Mouse (Mus musculus) heart, adult 8-10 months (tissue): ENCODE measurements around the gene Skint6. TPM values are rescaled to one million over a fixed set of nuclear protein-coding genes. Genes with fewer than 3 reads are reported as not detected.
"Not testable (repeated sequence)": the region's sequence is repeated elsewhere in the genome, so short reads cannot be mapped to it uniquely, and the experiment has no call there.

ENCODE experiments used
- DNase-seq: peaks from one replicate; pipeline ENCODE4 v3.0.0; 2022; ENCODE audit warnings: low spot score
- total RNA-seq, 4 experiments: library from RNA; stranded (reverse); gene quantifications; 2 replicates each; pipeline ENCODE4 v1.2.4; 2022

Skint6 gene
- not detected for total RNA-seq

DNA sequence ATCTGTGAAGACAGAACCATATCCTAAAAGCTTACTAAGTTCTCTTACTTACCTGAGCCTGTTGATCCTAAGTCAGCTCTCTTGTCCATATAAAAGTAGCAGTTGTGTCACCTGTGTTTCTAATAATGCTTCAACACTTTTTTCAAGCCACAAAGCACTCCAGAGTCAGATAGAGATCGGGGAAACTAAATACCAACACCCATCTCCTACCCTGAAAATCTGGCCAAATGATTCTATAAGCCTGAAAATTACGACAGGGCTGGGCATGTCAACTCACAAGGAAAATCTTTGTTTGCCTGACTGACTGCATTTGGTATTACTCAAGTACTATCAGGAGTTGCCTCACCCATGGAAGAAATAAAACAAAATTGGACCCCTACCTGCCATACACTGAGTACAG lies at the start of gene Skint6:
Gene Skint6, minus strand, starts transcription at position 101 of the 400 bp plus-strand sequence.
- DNase-seq: no peak

DNA sequence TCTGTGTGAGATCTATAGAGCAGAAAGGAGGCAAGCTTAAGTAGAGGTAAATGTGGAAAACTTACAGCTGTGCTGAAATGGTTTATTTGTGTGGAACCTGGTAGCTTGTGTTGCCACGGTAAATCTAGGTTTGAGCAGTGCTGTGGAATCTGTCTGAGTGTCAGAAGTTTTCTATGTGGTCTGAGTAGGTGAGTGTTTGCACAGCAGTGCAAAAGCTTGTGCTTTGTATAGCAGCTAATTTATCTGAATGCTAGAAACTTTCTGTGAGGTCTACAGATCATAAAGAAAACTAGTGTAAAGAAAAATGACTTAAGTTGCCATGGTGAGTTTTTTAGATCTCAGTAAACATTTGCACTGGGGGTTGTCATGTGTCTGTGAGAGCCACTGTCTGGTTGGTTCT lies 34.1 kb upstream of the Skint6 start:
- no peak for DNase-seq

GRCm38 (mm10) chr4:113301773-113302473 lies 15.2 kb upstream of the Skint6 start:
- no peak for DNase-seq

- DNase-seq: no peak
These were observed 23.3 kb downstream of the Skint6 start for GRCm38 (mm10) chr4:113263363-113264060.

DNA sequence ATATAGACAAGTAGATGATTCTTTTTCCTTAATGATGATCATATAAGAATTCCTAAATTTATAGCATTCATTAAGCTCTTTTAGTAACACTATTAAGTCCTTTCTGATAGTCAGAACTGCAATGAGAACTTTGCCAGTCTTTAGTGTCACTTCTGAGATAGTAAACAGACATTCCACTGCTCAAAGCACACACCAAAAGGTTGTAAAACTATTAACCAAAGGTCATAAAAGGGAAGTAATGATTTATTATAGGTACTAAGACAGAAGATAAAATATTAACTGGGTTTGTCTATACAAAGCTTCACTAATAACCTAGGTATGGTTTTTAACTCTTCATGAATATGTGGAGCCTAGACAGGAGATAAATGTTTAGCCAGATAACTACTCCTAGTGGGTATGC lies 41.0 kb downstream of the Skint6 start:
- DNase-seq: no peak

DNA sequence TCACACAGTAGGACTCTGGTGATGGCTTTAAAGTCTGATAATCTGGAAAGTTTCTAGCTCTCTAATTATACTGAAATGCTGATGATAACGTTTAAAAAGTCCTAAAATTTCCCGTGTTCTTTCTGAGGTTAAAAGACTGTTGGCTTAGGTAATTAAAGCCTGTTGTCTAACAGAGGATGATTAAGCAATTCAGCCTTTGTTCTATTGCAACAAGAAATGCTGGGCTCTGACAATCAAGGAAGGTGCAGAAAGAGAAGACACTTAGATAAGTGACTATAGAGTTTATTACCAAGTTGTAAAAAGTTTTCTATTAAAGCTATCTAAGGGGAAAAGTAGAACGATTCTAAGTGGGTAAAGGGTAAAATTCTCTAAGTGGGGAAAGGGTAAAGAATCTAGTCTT lies 219.2 kb downstream of the Skint6 start:
- no peak for DNase-seq

DNA sequence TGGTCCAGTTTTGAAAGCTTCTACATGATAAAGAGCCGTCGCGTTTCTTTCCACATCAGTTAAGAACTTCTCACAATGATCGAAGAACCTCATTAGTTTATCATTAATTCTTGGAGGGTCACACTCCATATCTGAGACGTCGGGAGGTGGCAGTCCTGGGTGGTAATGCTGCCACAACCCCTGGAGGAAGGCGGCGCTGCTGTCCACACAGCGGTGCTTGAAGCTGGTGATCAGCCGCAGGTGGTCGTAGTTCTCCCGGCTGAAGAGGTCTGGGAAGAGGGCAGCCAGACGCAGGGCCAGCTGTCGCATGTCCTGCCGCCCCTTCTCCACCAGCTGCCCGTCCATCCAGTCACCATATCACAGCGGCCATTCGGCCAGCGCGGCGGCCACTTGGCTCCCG lies 307.6 kb downstream of the Skint6 start:
- not testable (repeated sequence) for DNase-seq

DNA sequence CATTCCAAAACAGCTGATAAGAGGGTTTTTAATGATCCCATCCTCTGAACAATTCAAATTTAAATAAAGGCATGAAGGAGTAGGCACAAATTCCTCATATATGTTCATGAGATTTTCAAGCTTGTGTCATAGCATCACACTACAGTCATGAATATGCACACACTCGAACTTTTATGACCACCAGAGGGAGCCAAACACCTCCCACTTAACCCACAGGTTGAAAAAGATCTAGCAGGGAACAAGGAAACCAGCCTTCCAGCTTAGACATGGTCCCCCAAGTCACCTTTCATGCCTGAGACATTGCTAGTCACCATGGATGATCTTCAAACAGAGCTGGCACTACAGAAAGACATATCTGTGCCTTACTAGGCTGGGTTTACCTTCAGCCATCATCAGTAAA lies 496.1 kb downstream of the Skint6 start:
- DNase-seq: no peak

DNA sequence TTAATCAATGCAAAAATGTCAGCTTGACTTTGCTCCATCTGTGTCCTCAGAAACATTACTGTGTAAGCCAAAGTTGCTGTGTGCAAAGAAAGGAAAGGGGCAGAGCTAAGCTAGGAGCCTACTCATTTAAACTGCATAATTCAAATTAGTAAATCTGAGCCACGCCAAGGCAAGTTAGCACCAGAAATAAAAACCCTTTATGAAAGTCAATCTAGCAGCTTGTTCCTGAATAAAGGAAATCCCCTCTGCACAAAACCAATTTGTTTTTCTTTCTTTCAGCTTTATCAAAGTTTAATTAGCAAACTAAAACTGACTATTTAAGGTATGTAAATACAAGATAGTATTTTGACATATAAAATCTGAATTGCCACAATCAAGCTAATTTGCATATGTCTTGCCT lies 512.0 kb downstream of the Skint6 start, which contains the start of gene Skint10:
Gene Skint10, minus strand, starts transcription at position 101 of the 400 bp plus-strand sequence.
- DNase-seq: no peak
